Mouse (Mus musculus): ENCODE data around the gene Aym1. TPM values are rescaled to one million over a fixed set of nuclear protein-coding genes. Genes with fewer than 3 reads are reported as not detected.
"Not testable (repeated sequence)": the region's sequence is repeated elsewhere in the genome, so short reads cannot be mapped to it uniquely, and the experiment has no call there.

Aym1 gene
- polyA plus RNA-seq, 1 experiment from 2014 or later = not detected

DNA sequence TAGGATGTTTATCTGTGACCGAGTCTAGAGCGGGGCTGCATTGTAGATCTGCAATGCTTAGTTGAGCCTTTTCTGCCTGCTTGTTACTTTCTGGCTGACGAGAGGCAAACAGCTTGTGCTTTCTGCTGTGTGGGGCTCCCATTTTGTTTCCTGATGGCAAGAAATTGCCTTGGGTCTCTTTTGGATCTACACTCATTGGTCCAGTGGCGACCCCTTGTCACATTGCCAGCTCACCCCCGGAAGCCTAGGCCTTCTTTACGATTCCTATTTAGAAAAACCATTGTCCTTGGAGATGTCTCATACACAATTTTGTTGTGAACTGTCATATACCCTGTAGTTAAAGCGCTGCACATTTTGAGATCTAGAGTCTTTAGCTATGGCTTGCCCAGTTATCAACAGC, 4.2 kb downstream of the Aym1 start:
- no peaks in the 10 kb centered on the region for H3K36me3 ChIP-seq (replicated peaks)
- H3K9me3 ChIP-seq = no peaks in the 10 kb centered on the region
- peaks cover 43% of the 10 kb centered on the region for H3K27me3 ChIP-seq (ENCODE audit: poor library complexity, severe bottlenecking)
- no peak for DNase-seq (ENCODE audit: extremely low spot score, low spot score)
- no peak overlapping the region for H3K27ac ChIP-seq
- H3K4me3 ChIP-seq = no peak overlapping the region
- WGBS = 83% methylated on average over 7 of the region's 7 CpGs
- H3K4me1 ChIP-seq = peaks cover 25% of the 10 kb centered on the region

DNA sequence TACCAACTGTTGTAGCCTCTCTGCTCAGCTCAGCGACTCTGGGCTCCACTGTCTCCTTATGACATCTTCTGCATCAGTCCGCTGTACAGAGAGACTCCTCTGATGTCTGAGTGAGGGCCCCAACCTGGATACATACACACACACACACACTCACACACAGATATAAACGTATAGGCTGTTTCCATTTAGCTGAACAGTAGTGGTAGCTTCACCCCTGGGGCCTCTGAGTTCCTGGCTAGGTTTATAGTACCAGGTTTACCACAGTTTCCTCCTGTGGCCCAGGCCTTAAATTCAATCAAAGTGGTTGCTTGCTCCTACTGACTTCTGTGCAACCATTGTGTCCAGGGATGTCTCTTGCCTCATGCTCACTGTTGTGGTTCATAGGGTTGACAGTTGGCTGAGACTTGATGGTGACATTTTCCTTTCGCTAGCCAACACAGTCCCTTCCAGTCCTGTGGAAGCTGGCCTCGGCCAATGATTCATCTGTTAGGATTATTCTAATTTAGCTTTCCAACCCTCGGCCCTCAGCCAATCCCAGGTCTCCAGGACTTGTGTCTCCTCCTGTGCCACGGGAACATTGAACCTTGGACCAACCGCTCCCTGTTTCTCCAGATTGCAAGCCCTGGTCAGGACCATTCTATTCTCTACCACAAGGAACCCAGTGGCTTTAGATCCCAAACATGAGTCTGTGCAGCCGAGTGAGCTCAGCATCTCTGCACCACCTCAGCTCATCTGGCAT, 5.3 kb downstream of the Aym1 start:
- H3K4me1 ChIP-seq = peaks cover 20% of the 10 kb centered on the region
- no peak for DNase-seq (ENCODE audit: extremely low spot score, low spot score)
- 79% methylated on average over 9 of the region's 9 CpGs for WGBS
- H3K4me3 ChIP-seq = no peak overlapping the region
- no peaks in the 10 kb centered on the region for H3K9me3 ChIP-seq
- no peak overlapping the region for H3K27ac ChIP-seq
- peaks cover 43% of the 10 kb centered on the region for H3K27me3 ChIP-seq (ENCODE audit: poor library complexity, severe bottlenecking)
- no peaks in the 10 kb centered on the region for H3K36me3 ChIP-seq (replicated peaks)

DNA sequence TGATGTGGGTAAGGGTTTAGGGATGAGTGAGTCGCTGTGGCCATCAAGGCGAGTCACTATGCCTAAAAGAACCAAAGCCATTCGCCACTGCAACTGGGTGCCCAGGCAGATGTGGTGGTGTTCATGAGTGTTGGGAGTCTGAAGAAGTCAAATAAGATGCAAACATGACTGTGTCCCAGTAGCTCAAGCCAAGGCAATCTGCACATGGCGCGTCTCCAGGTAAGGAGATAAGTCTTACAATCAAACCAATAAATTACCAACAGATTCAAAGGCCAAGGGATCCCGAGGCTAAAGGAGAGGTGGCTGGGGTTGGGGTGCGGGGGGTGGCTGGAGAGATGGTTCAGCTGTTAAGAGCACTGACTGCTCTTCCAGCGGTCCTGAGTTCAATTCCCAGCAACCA, 6.1 kb downstream of the Aym1 start:
- 90% methylated on average over 8 of the region's 8 CpGs for WGBS
- DNase-seq (ENCODE audit: extremely low spot score, low spot score) = no peak

DNA sequence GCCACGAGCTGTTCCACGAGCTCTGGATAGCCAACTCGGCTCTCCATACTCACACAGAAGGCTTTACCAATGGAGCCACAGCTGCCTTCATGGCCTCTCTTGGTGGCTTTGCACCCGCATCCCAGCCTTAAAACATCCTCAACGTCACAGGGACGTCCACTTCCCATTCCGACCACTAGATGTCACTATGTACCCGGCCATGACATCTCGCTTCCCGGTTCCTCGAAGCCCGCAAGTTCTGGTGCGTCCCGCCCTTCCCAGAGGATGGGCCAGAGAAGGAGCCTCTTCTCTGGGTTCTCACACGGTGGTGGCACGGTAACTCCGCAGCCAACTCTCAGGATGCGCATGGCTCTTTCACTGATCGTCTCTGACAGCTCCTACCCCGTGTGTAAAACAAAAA, 8.8 kb downstream of the Aym1 start:
- Histone ChIP-seq H3K27ac (no peak overlapping the region), H3K27me3 (ENCODE audit: poor library complexity, severe bottlenecking) (peaks cover 26% of the 10 kb centered on the region), H3K36me3 (replicated peaks) (no peaks in the 10 kb centered on the region), H3K4me1 (peaks cover 4% of the 10 kb centered on the region; the same call in 1 of the 2 replicates), H3K9me3 (no peaks in the 10 kb centered on the region), H3K4me3 (no peak overlapping the region)
- DNase-seq (ENCODE audit: extremely low spot score, low spot score) = peak; percentile 80
- 4% methylated on average over 20 of the region's 20 CpGs for WGBS

More for the DNA sequence above, 6.1 kb downstream of the Aym1 start:
- Histone ChIP-seq H3K36me3 (replicated peaks) (no peaks in the 10 kb centered on the region), H3K4me3 (no peak overlapping the region), H3K27me3 (ENCODE audit: poor library complexity, severe bottlenecking) (peaks cover 38% of the 10 kb centered on the region), H3K9me3 (no peaks in the 10 kb centered on the region), H3K4me1 (peaks cover 13% of the 10 kb centered on the region), H3K27ac (no peak overlapping the region)

DNA sequence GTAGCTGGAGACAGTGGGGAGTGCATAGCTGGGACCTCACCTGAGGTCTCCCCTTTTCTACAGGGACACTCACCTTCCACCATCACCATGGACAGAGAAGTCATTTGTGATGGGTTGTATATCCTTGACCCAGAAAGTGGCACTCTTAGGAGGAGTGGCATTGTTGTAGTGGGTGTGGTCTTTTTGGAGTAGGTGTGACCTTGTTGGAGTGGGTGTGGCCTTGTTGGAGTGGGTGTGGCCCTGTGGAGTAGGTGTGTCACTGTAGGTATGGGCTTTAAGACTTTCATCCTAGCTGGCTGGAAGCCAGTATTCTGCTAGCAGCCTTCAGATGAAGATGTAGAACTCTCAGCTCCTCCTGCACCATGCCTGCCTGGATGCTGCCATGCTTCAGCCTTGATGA, 10.6 kb downstream of the Aym1 start:
- H3K27ac ChIP-seq; H3K36me3 ChIP-seq (replicated peaks); H3K9me3 ChIP-seq; H3K4me3 ChIP-seq; H3K4me1 ChIP-seq; DNase-seq (ENCODE audit: extremely low spot score, low spot score): not testable (repeated sequence)
- H3K27me3 ChIP-seq (ENCODE audit: poor library complexity, severe bottlenecking) = peaks cover 35% of the 10 kb centered on the region

DNA sequence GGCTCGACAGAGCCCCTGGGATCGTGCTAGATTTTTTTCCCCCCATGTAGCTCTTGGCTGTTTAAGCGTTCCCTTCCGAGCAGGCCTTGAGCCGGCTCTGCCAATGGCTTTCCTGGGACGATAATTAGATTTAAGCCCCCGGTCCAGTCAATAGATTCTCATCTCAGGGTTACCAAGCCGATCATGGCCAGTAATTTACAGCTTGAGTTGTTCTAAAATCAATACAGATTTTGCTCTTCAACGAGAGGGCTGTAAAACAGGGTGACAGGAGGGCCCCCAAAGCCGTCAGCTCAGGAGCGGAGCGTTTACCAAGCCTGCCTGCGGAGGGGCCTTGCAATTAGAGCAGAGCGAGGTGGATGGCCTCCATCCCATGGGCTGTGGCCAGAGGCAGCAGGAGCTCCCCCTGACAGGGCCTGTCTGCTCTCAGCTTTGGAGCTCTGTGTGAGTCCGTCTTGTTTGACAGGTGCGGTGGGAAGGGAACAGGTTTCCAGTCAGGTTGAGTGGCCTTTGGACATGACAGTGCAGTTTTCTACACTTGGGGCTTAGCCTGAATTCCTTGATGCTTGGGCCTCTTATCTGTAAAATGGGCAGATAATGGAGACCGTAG, 12.3 kb downstream of the Aym1 start:
- Histone ChIP-seq H3K27ac (no peak overlapping the region), H3K9me3 (no peaks in the 10 kb centered on the region), H3K36me3 (replicated peaks) (no peaks in the 10 kb centered on the region), H3K4me1 (peaks cover 16% of the 10 kb centered on the region), H3K4me3 (no peak overlapping the region), H3K27me3 (ENCODE audit: poor library complexity, severe bottlenecking) (peaks cover 35% of the 10 kb centered on the region)
- 81% methylated on average over 17 of the region's 17 CpGs for WGBS
- DNase-seq (ENCODE audit: extremely low spot score, low spot score) = no peak

DNA sequence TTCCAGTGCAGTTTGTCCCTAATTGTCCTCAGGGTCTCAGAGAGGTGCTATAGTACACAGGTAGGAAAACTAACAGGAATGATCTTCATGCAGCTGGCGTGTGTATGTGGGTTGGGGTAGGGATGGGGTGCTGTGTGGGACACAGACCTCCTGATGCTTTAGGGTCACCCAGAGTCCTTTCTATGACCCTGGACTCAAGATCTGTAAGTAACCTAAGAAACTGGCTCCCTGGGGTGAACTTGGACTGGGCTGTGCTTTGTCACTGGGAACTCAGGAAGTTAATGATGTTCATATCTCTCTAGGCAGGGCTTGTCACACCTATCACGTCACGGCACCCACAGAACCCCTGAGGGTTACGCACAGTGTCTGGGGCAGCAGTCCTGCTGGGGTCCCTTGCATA, 15.4 kb downstream of the Aym1 start:
- H3K4me3 ChIP-seq = peak overlapping the region; percentile 55

DNA sequence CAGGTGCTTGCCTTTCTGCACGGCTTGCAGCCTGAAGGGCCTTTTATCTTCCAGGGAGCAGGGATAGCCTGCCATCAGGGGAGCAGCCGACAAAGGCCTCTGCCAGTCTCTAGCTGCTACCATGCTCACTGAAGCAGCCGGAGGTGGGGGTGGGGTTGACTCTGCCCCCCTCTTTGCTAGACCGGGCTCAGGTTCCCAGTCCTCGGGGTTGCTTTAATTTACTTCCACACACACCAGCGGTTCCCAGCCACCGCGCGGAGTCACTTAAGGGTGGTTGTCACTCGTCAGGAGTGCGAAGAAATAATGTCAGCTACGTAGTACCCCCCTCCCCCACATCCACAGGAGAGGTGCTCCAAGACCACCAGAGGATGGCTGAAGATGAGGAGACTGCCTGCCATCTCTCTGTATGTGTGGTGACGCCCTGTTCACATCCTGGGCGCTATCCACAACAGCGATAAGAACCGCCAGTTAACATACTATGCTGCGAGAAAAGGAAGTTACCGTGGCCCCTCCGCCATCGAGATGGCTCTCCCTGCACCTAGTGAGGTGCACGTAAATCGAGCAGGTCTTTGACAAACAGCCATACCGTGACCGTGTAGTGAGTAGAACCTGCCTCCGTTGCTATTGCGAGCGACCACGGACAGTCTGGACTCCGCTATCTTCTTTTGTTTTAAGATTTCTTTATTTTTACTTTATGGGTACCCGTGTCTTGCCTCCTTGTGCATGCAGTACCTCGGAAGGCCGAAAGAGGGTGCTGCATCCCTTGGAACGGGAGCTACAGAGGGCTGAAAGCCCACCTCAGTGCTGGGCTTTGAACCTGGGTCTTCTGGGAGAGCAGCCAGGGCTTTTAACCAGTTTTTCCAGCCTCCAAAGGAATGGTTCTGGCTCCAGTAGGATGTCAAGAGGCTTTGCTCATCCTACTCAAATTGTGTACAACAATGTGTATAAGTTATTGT, 16.2 kb downstream of the Aym1 start:
- peaks cover 15% of the 10 kb centered on the region for H3K4me1 ChIP-seq
- DNase-seq (ENCODE audit: extremely low spot score, low spot score) = peak; percentile 80
- peak overlapping the region; percentile 76 for H3K27ac ChIP-seq
- peaks cover 13% of the 10 kb centered on the region for H3K27me3 ChIP-seq (ENCODE audit: poor library complexity, severe bottlenecking)
- H3K9me3 ChIP-seq = no peaks in the 10 kb centered on the region
- whole genome bisulfite sequencing = 3% methylated on average over 33 of the region's 33 CpGs
- H3K4me3 ChIP-seq = peak overlapping the region; percentile 55
- no peaks in the 10 kb centered on the region for H3K36me3 ChIP-seq (replicated peaks)

More for the DNA sequence above, 15.4 kb downstream of the Aym1 start:
- WGBS = 71% methylated on average over 4 of the region's 4 CpGs
- Histone ChIP-seq H3K36me3 (replicated peaks) (no peaks in the 10 kb centered on the region), H3K9me3 (no peaks in the 10 kb centered on the region), H3K27ac (peak overlapping the region; percentile 76), H3K27me3 (ENCODE audit: poor library complexity, severe bottlenecking) (peaks cover 13% of the 10 kb centered on the region), H3K4me1 (peaks cover 15% of the 10 kb centered on the region)
- no peak for DNase-seq (ENCODE audit: extremely low spot score, low spot score)

DNA sequence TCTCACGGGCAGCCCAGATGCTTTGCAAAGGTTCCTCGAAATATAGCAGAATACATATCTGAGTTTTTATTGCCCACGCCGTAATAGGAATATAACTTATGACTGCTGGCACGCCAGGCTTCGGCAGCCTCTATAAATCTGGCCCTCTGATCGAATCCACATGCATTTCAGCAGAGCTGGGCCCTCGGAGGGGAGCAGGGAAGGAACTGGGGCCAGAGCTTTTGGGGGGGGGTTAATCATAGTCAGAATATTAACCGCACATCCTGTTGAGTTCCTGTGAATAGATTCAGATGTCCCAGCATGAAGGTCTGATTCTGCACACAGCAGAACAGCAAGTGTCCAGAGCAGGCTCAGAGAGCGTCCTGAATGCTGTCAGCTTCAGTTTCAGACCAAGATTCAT, 17.2 kb downstream of the Aym1 start:
- H3K27ac ChIP-seq = no peak overlapping the region
- H3K4me3 ChIP-seq = no peak overlapping the region
- DNase-seq (ENCODE audit: extremely low spot score, low spot score) = no peak
- no peaks in the 10 kb centered on the region for H3K36me3 ChIP-seq (replicated peaks)
- peaks cover 13% of the 10 kb centered on the region for H3K27me3 ChIP-seq (ENCODE audit: poor library complexity, severe bottlenecking)
- H3K9me3 ChIP-seq = no peaks in the 10 kb centered on the region
- WGBS = 83% methylated on average over 10 of the region's 10 CpGs
- H3K4me1 ChIP-seq = peaks cover 15% of the 10 kb centered on the region

DNA sequence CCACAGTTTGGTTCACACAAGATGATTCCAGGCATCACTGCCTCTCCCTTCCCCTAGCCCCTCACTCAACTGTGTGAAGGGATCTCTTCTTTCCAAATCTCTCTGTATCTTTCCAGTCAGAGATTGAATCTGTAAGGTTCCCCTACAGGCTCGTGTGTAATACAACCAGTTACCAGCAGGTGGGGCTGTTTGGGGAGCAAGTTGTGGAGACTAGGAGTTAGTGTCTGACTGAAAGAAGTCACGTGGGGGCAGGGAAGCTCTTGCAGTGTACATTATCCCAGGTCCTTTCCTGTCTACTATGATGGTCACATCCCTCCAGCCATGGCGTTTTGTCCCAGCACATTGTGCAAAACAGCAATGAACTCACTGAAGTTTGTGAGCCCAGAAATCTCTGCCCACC, 18.7 kb downstream of the Aym1 start:
- Histone ChIP-seq H3K27me3 (ENCODE audit: poor library complexity, severe bottlenecking) (peaks cover 13% of the 10 kb centered on the region), H3K27ac (no peak overlapping the region), H3K36me3 (replicated peaks) (no peaks in the 10 kb centered on the region), H3K4me1 (peaks cover 15% of the 10 kb centered on the region), H3K4me3 (no peak overlapping the region), H3K9me3 (no peaks in the 10 kb centered on the region)
- DNase-seq (ENCODE audit: extremely low spot score, low spot score) = peak; percentile 63
- 31% methylated on average over 3 of the region's 3 CpGs for WGBS

DNA sequence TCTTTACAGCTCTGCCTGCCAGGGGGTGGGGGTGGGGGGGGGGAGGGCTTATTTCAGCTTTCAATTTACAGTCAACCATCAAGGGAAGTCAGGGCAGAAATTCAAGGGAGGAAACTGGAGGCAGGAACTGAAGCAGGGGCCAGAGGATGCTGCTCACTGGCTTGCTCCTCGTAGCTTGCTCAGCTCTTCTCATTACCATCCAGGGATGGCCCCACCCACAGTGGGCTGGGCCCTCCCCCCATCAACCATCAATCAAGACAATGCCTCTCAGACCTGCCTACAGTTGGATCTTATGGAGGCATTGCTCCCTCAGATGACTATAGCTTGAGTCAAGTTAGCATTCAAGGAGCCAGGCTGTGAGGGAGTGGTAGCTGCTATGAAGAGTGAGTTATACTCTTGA, 19.2 kb downstream of the Aym1 start:
- no peak for DNase-seq (ENCODE audit: extremely low spot score, low spot score)
- no peak overlapping the region for H3K4me3 ChIP-seq
- H3K27me3 ChIP-seq (ENCODE audit: poor library complexity, severe bottlenecking) = peaks cover 13% of the 10 kb centered on the region
- H3K9me3 ChIP-seq = no peaks in the 10 kb centered on the region
- WGBS = 79% methylated on average over 1 of the region's 1 CpGs
- H3K4me1 ChIP-seq = peaks cover 15% of the 10 kb centered on the region
- H3K27ac ChIP-seq = no peak overlapping the region
- H3K36me3 ChIP-seq (replicated peaks) = no peaks in the 10 kb centered on the region

DNA sequence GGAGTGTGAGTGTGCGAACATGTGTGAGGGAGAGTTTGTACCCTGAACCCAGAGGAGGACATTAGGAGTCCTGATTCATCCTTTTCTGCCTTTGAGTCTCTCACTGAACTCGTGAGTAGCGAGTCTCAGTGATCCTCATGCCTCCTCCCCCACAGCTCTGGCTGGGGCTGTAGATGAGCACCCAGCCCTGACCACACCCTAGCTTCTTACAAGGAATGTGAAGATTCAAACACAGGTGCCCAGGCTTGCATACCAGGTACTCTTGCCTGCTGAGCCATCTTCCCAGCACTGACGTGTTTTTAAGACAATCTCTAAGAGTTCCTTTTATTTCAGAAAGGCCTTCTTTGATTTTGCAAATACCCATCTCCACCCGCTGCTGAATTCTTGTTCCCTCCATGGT, 22.3 kb downstream of the Aym1 start:
- H3K36me3 ChIP-seq (replicated peaks) = no peaks in the 10 kb centered on the region
- H3K27me3 ChIP-seq (ENCODE audit: poor library complexity, severe bottlenecking) = no peaks in the 10 kb centered on the region
- no peak overlapping the region for H3K4me3 ChIP-seq
- H3K9me3 ChIP-seq = no peaks in the 10 kb centered on the region
- WGBS = 80% methylated on average over 5 of the region's 5 CpGs
- no peak for DNase-seq (ENCODE audit: extremely low spot score, low spot score)
- H3K4me1 ChIP-seq = peaks cover 3% of the 10 kb centered on the region; the same call in 1 of the 2 replicates
- H3K27ac ChIP-seq = no peak overlapping the region
